Mouse (Mus musculus) kidney, postnatal 10 days (tissue): ENCODE measurements around the gene Tram1l1.
"Not testable (repeated sequence)": the region's sequence is repeated elsewhere in the genome, so short reads cannot be mapped to it uniquely, and the experiment has no call there.

Experiments
- DNase-seq: peaks from one replicate; pipeline ENCODE4 v3.0.0; 2021; ENCODE audit warnings: mixed read lengths

The Tram1l1 gene

DNA sequence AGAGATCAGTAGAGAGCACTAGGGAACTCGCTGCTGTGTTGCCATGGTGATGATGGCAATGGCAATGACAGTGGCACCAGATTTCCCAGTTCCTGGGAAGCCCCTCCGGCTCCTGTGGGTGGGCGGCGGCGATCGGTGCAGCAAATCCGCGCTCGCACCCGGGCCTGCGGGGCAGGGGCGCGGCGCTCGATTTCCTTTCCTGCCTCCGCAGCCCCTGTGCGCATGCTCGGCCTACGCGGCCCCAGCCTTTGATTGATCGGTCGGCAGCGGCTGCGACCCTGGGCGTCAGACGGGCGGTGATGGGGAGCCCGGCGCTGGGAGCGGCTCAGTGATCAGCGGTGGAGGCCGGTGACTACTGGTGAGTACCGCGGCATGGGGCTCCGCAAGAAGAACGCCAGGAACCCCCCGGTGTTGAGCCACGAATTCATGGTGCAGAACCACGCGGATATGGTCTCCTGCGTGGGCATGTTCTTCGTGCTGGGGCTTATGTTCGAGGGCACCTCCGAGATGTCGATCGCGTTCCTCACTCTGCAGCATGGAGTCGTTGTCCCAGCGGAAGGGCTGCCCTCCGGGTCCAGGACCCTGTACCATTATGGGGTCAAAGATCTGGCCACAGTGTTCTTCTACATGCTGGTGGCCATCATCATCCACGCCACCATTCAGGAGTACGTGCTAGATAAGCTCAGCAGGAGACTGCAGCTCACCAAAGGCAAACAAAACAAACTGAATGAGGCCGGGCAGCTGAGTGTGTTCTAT is at the start of gene Tram1l1:
Gene Tram1l1, plus strand, starts transcription at position 35 of the 756 bp plus-strand sequence.
- peak; percentile 69 for DNase-seq

GRCm38 (mm10) chr3:124271229-124271628 is 49.4 kb upstream of the Tram1l1 start:
- DNase-seq: no peak

DNA sequence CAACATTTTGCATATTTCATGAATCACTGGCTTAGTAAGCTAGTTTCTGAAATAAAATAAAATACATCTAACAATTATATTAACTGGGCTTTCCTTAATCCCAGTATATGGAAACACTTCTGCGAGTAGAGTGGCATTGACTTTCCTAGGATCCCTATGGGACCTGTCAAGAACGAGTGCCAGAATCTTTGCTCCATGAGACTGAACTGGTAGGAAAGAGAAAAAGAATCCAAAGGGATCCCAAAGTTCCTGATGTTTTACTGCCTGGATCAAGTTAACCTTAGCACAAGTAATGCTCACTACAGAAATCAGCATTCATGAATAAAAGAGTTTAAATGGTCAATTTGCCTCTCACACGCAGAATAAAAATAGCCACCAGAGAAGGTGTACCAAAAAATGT is 49.0 kb upstream of the Tram1l1 start:
- no peak for DNase-seq

DNA sequence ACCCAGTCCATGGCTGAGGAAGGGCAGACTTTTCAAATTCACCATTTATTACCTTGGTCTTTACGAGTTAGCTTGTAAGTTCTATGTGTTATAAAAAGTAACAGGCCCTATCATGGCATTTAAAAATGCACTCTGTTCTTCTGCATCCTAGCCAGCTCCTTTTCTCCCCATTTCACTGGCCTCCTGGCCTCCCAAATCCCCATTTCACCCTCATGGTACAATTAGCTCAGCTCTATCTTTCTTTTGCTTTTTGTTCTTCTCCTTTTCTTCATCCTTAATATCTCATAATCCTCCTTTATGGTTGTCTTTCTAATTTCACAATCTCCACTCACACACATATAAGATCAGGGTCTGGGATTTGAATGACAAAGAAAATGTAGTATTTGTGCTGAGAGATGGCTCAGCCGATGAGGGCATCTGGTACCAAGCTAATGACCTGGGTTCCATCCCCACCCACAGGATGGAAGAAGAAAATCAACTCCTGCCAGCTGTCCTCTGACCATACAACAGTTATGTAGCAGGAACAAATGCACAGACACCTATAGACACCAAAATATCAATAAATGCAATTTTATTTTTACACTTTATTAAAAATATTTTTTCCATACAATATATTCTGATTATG is 48.1 kb upstream of the Tram1l1 start:
- DNase-seq: no peak

GRCm38 (mm10) chr3:124274928-124275609 is 45.6 kb upstream of the Tram1l1 start:
- DNase-seq: peak; percentile 62

GRCm38 (mm10) chr3:124288936-124289335 is 31.7 kb upstream of the Tram1l1 start:
- DNase-seq: not testable (repeated sequence)

GRCm38 (mm10) chr3:124319254-124319653 is 1.4 kb upstream of the Tram1l1 start:
- no peak for DNase-seq

DNA sequence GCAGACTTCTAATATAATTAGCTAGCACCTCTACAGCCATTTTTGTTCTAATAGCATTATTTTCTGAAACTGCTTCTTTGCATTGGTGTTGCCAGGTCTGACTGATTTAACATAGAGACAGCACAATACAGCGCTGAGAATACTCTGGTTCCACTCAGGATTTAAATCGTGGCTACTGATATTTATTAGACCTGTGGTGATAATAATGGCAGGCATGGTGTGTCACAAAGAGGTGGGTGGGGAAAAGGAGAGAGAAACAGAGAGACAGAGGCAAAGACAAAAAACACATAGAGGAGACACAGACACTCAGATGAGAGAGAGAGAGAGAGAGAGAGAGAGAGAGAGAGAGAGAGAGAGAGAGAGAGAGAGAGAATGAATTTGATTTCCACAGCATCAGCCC is 257 bp upstream of the Tram1l1 start:
- DNase-seq: no peak

DNA sequence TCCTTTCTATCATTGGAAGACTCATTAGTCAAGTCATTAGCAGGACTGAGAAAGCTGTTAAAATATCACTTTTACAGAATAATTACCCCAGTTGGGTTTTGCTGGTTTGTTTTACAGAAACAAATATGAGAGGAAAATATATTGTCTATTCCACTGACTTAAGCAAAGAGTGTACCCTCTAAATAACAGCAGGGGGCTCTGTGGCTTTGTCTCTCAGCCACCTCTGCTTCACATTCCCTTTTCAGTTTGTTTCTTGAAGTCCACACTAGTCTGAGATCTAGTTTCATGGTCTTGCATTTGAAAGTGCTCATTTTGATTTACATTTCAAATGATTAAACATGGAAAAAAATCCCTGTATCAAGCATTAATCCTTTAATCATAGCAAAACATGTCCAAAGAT is 25.8 kb downstream of the Tram1l1 start:
- DNase-seq: no peak

GRCm38 (mm10) chr3:124357533-124357932 is 36.9 kb downstream of the Tram1l1 start:
- DNase-seq: no peak

DNA sequence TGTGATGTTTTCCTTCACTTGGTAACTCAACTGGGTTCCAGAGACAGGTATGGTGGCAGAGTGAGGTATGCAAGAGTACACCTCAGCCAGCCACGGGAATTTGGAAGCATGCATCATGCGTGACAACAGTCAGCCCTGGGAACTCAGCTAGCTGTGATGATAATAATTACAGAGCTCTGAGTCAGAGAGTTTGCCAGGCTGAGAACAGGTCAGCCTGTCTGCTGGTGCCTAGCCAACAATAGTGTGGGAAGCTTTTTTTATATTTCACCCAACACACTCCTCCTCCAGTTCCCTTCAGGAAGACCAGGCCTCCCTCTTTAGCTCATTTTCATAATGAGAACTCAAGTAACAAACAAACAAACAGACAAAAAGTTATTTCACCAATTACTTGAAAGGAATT is 51.4 kb downstream of the Tram1l1 start:
- no peak for DNase-seq
